Mouse (Mus musculus) left cerebral cortex, postnatal 10 days (tissue): Measurements from ENCODE around the gene Prkaa1. TPM values are rescaled to one million over a fixed set of nuclear protein-coding genes. Genes with fewer than 3 reads are reported as not detected.
A peak's percentile ranks its signal among the peaks of the same experiment; 100 is the strongest.

ENCODE experiments used
- DNase-seq, 2 experiments: peaks; one replicate each; pipeline ENCODE4 v3.0.0; 2021 to 2022; ENCODE audit warnings: low spot score in 2 of 2, mixed read lengths in 1 of 2; ENCODE audit errors: extremely low spot score in 1 of 2
- intact Hi-C: fragments of 180-260 bp; cut with DNase I; formaldehyde crosslinking; loops from one replicate; pipeline ENCODE4 v1.15.1; 2025
- total RNA-seq, 2 experiments: library from RNA; stranded (reverse); gene quantifications; 2 replicates each; pipeline ENCODE4 v1.2.3; 2021

Prkaa1 gene
- total RNA-seq, result 10 to 100 TPM; 15.7 to 18.2 TPM

GRCm38 (mm10) chr15:5143361-5144020 lies at the start of gene Prkaa1:
Prkaa1 (plus strand) TSS chr15:5143861.
- intact Hi-C loops, result no loop called here
- peak; percentile 58 to 87 for DNase-seq

GRCm38 (mm10) chr15:5095534-5096301 lies 47.9 kb upstream of the Prkaa1 start:
- DNase-seq, result no peak
- intact Hi-C loops, result no loop called here

- intact Hi-C loops, result no loop called here
- DNase-seq, result no peak
These were observed 46.3 kb upstream of the Prkaa1 start for GRCm38 (mm10) chr15:5097376-5097775.

DNA sequence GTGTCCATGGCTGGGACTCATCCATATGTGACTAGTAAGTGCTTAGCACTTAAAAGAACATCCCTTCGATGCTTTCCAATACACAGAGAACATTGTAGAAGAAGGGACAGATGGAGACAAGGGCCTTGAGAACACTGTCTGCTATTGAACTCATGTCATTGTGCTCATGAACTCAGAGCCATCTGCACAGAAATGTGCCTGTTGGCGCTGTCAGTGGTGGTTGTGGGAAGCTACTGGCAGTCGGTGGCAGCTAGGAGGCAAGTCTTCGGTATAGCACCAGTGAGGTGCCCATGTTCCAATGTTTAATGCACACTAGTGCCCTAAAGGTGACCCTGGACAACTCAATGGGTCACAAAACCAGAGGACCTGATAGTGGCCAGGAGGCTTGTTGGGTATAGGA lies 41.3 kb upstream of the Prkaa1 start:
- DNase-seq, result no peak
- intact Hi-C loops, result loop anchor here (10.0 kb wide), 1 partner anchor 1808 kb away; no protein-coding TSS in a partner anchor

- intact Hi-C loops, result loop anchor here (2.0 to 10.0 kb wide), 2 partner anchors 1049 to 1811 kb away; no protein-coding TSS in a partner anchor
These were observed 37.8 kb upstream of the Prkaa1 start for GRCm38 (mm10) chr15:5105891-5106290.

DNA sequence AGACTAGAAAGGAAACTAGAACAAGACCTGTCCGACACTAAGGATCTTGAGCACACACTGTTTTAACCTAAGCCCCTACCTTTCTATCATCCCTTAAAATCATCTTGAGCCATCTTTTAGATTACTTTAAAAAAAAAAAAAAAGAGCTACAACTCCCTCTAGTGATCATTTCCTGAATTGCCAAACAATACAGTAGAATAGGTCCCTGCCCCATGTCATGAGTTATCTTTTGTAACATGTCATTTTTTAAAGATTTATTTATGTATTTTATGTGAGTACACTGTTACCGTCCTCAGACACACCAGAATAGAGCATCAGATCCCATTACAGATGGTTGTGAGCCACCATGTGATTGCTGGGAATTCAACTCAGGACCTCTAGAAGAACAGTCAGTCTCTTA lies 37.4 kb upstream of the Prkaa1 start:
- intact Hi-C loops, result loop anchor here (2.0 to 10.0 kb wide), 2 partner anchors 1049 to 1811 kb away; no protein-coding TSS in a partner anchor
- no peak for DNase-seq

More at GRCm38 (mm10) chr15:5105891-5106290, 37.8 kb upstream of the Prkaa1 start:
- no peak for DNase-seq

- intact Hi-C loops, result loop anchor here (2.0 to 10.0 kb wide), 2 partner anchors 1051 to 1813 kb away; no protein-coding TSS in a partner anchor
- no peak for DNase-seq
These were observed 35.7 kb upstream of the Prkaa1 start, which contains the start of gene Card6 for GRCm38 (mm10) chr15:5107686-5108654. Card6 (minus strand) TSS chr15:5108539.

DNA sequence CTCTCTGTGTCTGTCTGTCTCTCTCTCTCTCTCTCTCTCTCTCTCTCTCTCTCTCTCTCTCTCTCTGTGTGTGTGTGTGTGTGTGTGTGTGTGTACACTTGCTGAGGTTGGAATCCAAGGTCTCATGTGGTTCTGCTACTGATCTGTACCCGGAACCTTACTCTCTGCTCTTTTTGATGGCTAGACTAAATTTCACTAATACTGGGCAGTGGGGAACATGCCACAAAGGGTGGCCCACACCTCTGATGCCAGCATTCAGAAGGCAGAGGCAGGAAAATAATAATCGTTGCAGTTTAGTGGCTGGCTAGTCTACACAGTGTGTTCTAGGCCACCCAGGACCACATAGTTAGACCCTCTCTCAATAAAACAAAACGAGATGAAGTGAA lies 35.0 kb upstream of the Prkaa1 start:
- no peak for DNase-seq
- intact Hi-C loops, result loop anchor here (10.0 kb wide), 1 partner anchor 1814 kb away; no protein-coding TSS in a partner anchor

GRCm38 (mm10) chr15:5112651-5113050 lies 31.0 kb upstream of the Prkaa1 start:
- intact Hi-C loops, result no loop called here

DNA sequence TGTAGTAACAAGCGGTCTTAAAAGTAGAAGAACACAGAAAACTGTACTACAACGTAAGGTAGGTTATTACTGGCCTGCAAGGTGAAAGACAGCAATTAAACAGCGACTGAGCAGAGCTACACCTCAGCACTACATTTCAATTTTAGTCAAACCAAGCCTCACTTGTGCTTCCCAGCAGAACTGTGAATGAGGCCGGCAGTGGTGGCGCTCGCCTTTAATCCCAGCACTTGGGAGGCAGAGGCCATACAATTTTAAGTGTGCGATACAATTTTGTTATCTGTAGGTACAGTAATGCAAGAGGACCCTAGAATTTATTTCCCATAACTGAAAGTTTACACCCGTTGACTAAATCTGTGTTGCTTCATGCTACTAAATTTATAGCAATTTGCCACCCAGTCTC lies 28.5 kb upstream of the Prkaa1 start:
- no peak for DNase-seq
- intact Hi-C loops, result loop anchor here (5.0 kb wide), 1 partner anchor 72 kb away; the partner anchor contains the start of gene Ttc33

More at GRCm38 (mm10) chr15:5112651-5113050, 31.0 kb upstream of the Prkaa1 start:
- DNase-seq, result no peak

DNA sequence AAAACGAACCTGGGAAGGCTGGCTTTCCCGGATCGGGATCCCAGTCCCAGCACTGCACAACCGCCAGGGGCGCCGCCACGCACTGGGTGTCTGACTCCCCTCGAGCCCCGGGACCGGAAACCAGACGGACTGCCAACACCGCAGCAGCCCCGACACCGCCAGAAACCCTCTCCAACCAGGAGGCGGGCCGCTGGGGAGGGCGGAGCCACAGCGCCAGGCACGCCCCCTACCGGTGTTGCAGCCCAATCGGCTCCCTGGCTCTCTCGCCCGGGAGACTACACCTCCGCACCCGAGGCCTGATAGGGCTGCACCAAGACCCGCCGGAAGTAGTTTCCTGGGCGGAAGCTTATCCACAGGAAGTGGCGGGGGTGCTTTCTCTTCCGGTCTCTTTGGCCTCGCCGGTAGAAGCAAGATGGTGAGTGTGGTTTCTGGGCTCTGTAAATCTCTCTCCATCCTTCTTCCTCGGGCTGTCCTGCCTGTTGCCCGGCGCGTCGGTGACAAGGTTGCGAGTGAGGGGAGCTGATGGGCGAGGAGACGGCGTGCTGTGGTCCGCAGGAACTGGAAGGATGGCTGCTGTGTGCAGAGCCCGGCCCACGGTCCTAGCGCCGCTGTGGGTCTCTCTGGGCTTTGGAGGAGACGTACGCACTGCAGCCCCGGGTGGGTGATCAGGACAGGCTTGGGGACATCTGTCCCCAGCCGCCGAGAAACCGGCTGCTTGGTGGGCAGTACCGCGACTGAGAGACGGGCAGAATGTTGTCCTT lies 27.2 kb upstream of the Prkaa1 start, which contains the start of gene Rpl37:
Gene Rpl37 (plus strand): TSS at position 376 of the 761 bp plus-strand sequence.
- DNase-seq, result peak; percentile 97 to 100
- intact Hi-C loops, result loop anchor here (5.0 kb wide), 1 partner anchor 71 kb away; the partner anchor contains the start of gene Ttc33

GRCm38 (mm10) chr15:5117031-5117601 lies 26.5 kb upstream of the Prkaa1 start:
- intact Hi-C loops, result loop anchor here (5.0 kb wide), 1 partner anchor 70 kb away; the partner anchor contains the start of gene Ttc33
- no peak for DNase-seq

DNA sequence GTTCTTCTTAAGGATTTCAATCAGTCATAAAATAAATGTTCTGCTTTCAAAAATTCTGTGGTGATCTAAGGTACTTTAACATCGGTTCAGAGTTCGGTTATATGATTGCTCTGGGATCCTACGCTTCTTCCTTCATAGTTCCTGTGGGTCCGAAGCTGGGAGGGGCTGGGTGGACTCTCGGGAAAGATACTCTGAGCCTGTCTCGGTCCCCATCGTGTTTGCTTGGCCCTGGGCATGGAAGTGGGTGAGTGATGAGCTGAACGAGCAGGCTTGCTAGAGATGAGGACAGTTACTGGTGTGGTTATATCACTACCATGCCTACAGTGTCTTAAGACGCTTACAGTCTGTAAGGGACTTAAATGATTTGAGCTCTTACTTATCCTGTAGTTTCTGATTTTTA lies 25.0 kb upstream of the Prkaa1 start:
- intact Hi-C loops, result loop anchor here (5.0 kb wide), 1 partner anchor 69 kb away; the partner anchor contains the start of gene Ttc33
- no peak for DNase-seq

DNA sequence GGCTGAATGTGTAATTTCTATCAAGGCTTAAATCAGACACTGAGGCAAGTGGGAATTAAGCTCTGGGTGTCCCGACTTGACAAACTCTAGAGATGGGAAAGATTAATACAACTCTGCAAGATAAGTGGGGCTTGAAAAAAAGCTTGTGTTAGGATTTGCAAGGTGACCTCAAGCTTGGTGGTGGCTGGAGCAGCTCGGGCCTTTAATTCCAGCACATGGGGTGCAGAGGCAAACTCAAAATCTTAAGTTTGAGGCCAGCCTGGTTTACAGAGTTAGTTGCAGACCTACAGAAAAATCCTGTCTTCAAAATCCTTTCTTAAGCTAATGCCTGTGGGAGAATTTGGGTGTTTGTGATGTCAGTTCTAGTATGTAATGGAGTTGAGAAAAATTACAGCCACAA lies 24.5 kb upstream of the Prkaa1 start:
- no peak for DNase-seq
- intact Hi-C loops, result loop anchor here (5.0 kb wide), 1 partner anchor 68 kb away; the partner anchor contains the start of gene Ttc33

GRCm38 (mm10) chr15:5119707-5120106 lies 24.0 kb upstream of the Prkaa1 start:
- intact Hi-C loops, result loop anchor here (5.0 kb wide), 1 partner anchor 68 kb away; the partner anchor contains the start of gene Ttc33
- no peak for DNase-seq

DNA sequence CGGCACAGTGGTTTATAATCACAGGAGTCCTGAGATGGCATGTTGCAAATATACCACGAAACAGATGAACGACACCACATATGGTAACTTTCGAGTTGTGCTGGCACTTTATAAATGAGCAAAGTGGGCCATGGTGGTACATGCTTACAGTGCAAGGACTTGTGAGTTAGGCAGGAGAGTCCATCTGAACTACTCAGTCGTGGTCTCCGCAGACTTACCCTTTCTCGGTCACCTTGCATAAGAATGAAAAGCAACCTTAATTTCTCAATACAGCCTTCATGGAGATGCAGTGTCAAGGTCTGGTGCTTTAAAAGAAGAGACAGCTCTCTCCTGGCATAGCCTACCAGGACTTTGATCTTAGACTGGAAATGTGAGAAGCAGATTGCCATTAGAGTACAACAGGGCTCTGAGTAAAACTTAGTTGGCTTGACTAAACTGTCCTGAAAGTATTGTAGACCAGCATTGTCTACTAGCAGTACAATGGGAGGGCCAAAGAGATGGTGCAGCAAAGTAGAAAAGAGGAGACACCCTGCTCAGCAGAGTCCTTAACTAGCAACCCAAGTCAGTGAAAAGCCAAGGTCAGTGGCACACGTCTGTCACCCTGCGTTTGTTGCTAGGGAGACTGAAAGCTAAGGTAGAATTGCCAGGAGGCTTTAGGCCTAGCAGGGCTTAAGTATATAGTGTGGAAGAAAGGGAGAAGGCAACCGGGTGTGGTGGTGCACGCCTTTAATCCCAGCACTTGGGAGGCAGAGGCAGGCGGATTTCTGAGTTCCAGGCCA lies 21.9 kb upstream of the Prkaa1 start:
- intact Hi-C loops, result no loop called here
- DNase-seq, result no peak
